27 mouse cellular contexts compared by ENCODE assay signal in the genomic region with DNA sequence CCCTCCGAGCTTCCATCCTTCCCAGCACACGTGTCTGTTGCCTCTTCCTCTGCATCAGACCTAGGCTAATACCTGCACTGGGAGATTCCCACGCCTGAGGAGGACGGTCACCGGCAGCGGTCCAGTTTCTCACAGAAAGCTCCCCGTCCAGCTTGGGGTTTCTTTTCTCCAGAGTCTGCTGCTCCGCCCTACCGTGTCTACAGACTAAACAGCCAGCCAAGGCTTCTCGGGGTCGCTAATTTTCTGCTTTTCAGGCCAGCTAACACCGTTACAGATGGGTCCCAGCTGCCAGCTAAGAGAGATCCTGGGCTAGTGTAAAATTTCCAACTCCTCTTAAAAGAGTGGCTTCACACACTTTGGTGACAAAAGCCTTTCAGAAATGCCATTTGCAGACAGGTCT. TPM values are rescaled to one million over a fixed set of nuclear protein-coding genes. Genes with fewer than 3 reads are reported as not detected.
DNase-seq lines count a peak whose midpoint lies in the region; ATAC-seq and TF ChIP-seq lines count a peak whose summit lies in the region.
"Had no signal": no experiment of that assay in that cellular context is flagged by ENCODE, and none has a peak within 500 bp of the region (broad histone marks: within the 10 kb centered on the region; RNA-seq: fewer than 3 reads in every experiment).

No protein-coding gene starts in this region.

- 32% methylated on average over 12 of the region's 12 CpGs for WGBS in lung, embryonic 14.5 days
- WGBS in embryonic facial prominence, embryonic 12.5 days, result 41% methylated on average over 12 of the region's 12 CpGs
- 48% methylated on average over 12 of the region's 12 CpGs for WGBS in limb, embryonic 15.5 days
- 70% methylated on average over 12 of the region's 12 CpGs for WGBS in thymus, adult 2 months

- peak; percentile 9 for DNase-seq in gastrocnemius, postnatal 14 days
- no peak for DNase-seq in gastrocnemius, adult 18-20 months (ENCODE audit: low spot score)
- DNase-seq in lung, embryonic 14.5 days, result peak; percentile 65
- no peak for DNase-seq in lung, postnatal 4 days
- DNase-seq in thymus, adult 2 months, result no peak
- DNase-seq: cerebellum, adult 8-10 months; kidney, adult 9 months; layer of hippocampus, adult 9-11 months; lung, postnatal 36 days; retina, postnatal 1 day; right cerebral cortex, postnatal 4 days; thymus, postnatal 25 days had no signal

- H3K9me3 ChIP-seq in lung, embryonic 14.5 days (ENCODE audit: low read depth, low read length), result no peaks in the 10 kb centered on the region
- no peaks in the 10 kb centered on the region for H3K9me3 ChIP-seq in embryonic facial prominence, embryonic 12.5 days
- H3K9me3 ChIP-seq in limb, embryonic 15.5 days, result no peaks in the 10 kb centered on the region
- H3K9me3 ChIP-seq: heart, embryonic 12.5 days; hindbrain, embryonic 13.5 days; liver, embryonic 15.5 days; midbrain, embryonic 10.5 days had no signal

- 0 out of 2 replicates have a peak overlapping the region, but pooled peaks have one; percentile 8 for H3K4me2 ChIP-seq in lung, embryonic 14.5 days
- 0 out of 2 replicates have a peak overlapping the region, but pooled peaks have one; percentile 22 for H3K4me2 ChIP-seq in embryonic facial prominence, embryonic 12.5 days (replicated peaks)
- H3K4me2 ChIP-seq in limb, embryonic 15.5 days, result no peak overlapping the region
- H3K4me2 ChIP-seq: heart, embryonic 12.5 days; hindbrain, embryonic 13.5 days; liver, embryonic 15.5 days had no signal

- H3K4me3 ChIP-seq in lung, embryonic 14.5 days (ENCODE audit: low read depth, low read length), result no peak overlapping the region
- no peak overlapping the region for H3K4me3 ChIP-seq in embryonic facial prominence, embryonic 12.5 days
- no peak overlapping the region for H3K4me3 ChIP-seq in limb, embryonic 15.5 days
- H3K4me3 ChIP-seq in thymus, adult 2 months (ENCODE audit: control insufficient read depth, insufficient read depth, low read length), result no peak overlapping the region
- H3K4me3 ChIP-seq: heart, embryonic 12.5 days; hindbrain, embryonic 13.5 days; left cerebral cortex, adult 2 months; liver, embryonic 15.5 days; midbrain, embryonic 10.5 days had no signal

- H3K27ac ChIP-seq in lung, embryonic 14.5 days (ENCODE audit: low read depth), result no peak overlapping the region
- H3K27ac ChIP-seq in embryonic facial prominence, embryonic 12.5 days, result no peak overlapping the region
- 0 out of 2 replicates have a peak overlapping the region, but pooled peaks have one; percentile 30 for H3K27ac ChIP-seq in limb, embryonic 15.5 days
- no peak overlapping the region for H3K27ac ChIP-seq in thymus, adult 2 months (ENCODE audit: control insufficient read depth, insufficient read depth, low read length)
- H3K27ac ChIP-seq: hindbrain, embryonic 13.5 days; left cerebral cortex, adult 2 months; liver, embryonic 15.5 days; midbrain, embryonic 10.5 days had no signal

- TF ChIP-seq CTCF in lung, embryonic 14.5 days (IDR thresholded peaks at IDR 0.05; ENCODE audit: low read depth), result no peak
- no peak for TF ChIP-seq CTCF in thymus, adult 2 months (IDR thresholded peaks at IDR 0.05; ENCODE audit: borderline replicate concordance, control insufficient read depth, extremely low read depth, insufficient read depth, low read length, poor library complexity)

- intact Hi-C loops in gastrocnemius, postnatal 14 days (cut with DNase I; ENCODE audit: low total_unique reads), result no loop called here

- H3K4me1 ChIP-seq in lung, embryonic 14.5 days (ENCODE audit: insufficient read depth), result 0 out of 2 replicates have a peak, but pooled peaks cover 2% of the 10 kb centered on the region
- peaks cover 6% of the 10 kb centered on the region; the same call in 1 of the 2 replicates for H3K4me1 ChIP-seq in embryonic facial prominence, embryonic 12.5 days
- H3K4me1 ChIP-seq in limb, embryonic 15.5 days, result peaks cover 3% of the 10 kb centered on the region; the same call in 1 of the 2 replicates
- H3K4me1 ChIP-seq in thymus, adult 2 months (replicated peaks; ENCODE audit: control insufficient read depth, insufficient read depth, low read length), result no peaks in the 10 kb centered on the region
- H3K4me1 ChIP-seq: heart, embryonic 12.5 days; liver, embryonic 15.5 days had no signal

- H3K9ac ChIP-seq in lung, embryonic 14.5 days, result no peak overlapping the region
- no peak overlapping the region for H3K9ac ChIP-seq in embryonic facial prominence, embryonic 12.5 days
- no peak overlapping the region for H3K9ac ChIP-seq in limb, embryonic 15.5 days
- H3K9ac ChIP-seq: heart, embryonic 12.5 days; hindbrain, embryonic 13.5 days; liver, embryonic 15.5 days had no signal

- no peak for TF ChIP-seq POLR2A in thymus, adult 2 months (IDR thresholded peaks at IDR 0.05; ENCODE audit: control insufficient read depth, extremely low read depth, insufficient read depth, low read length, poor library complexity)

- ATAC-seq in lung, embryonic 14.5 days (ENCODE audit: insufficient read depth), result peak; percentile 79
- no peak for ATAC-seq in embryonic facial prominence, embryonic 12.5 days (ENCODE audit: insufficient number of reproducible peaks, insufficient read depth, low FRiP score, low TSS enrichment)
- no peak for ATAC-seq in limb, embryonic 15.5 days (ENCODE audit: insufficient number of reproducible peaks, low FRiP score, low TSS enrichment, low read depth)
- ATAC-seq: forebrain, embryonic 14.5 days had no signal

- H3K27me3 ChIP-seq in lung, embryonic 14.5 days (ENCODE audit: insufficient read depth, low read length), result no peaks in the 10 kb centered on the region
- peaks cover 26% of the 10 kb centered on the region for H3K27me3 ChIP-seq in embryonic facial prominence, embryonic 12.5 days
- peaks cover 11% of the 10 kb centered on the region; the same call in 1 of the 2 replicates for H3K27me3 ChIP-seq in limb, embryonic 15.5 days
- no peaks in the 10 kb centered on the region for H3K27me3 ChIP-seq in thymus, adult 2 months (ENCODE audit: control insufficient read depth, insufficient read depth, low read length)
- H3K27me3 ChIP-seq: hindbrain, embryonic 13.5 days; liver, embryonic 15.5 days had no signal

- no peaks in the 10 kb centered on the region for H3K36me3 ChIP-seq in lung, embryonic 14.5 days (ENCODE audit: insufficient read depth)
- no peaks in the 10 kb centered on the region for H3K36me3 ChIP-seq in embryonic facial prominence, embryonic 12.5 days
- no peaks in the 10 kb centered on the region for H3K36me3 ChIP-seq in limb, embryonic 15.5 days
- no peaks in the 10 kb centered on the region for H3K36me3 ChIP-seq in thymus, adult 2 months (ENCODE audit: control insufficient read depth, insufficient read depth, low read length)
- H3K36me3 ChIP-seq: heart, embryonic 12.5 days; hindbrain, embryonic 13.5 days; liver, embryonic 15.5 days; midbrain, embryonic 10.5 days had no signal

RNA-seq across cellular contexts. Expression of gene Myf5, which starts 0.8 kb away (rescaled TPM):
- total RNA-seq in gastrocnemius, postnatal 14 days (2021), result 1 to 10 TPM; 4.2 to 4.9 TPM
- total RNA-seq in gastrocnemius, adult 18-20 months (2021), result 1 to 10 TPM; 1.1 to 2.6 TPM
- polyA plus RNA-seq in lung, embryonic 14.5 days (2014; fragmentation: Nextera tagmentation; extraction: Ambion mirVana), result 0.08 and 0.28 TPM in 2 replicates
- polyA plus RNA-seq in embryonic facial prominence, embryonic 12.5 days (2016; fragmentation: Nextera tagmentation; extraction: Ambion mirVana), result 7.3 and 9.1 TPM in 2 replicates
- 12.5 and 23.7 TPM in 2 replicates for polyA plus RNA-seq in limb, embryonic 15.5 days (2015; fragmentation: Nextera tagmentation; extraction: Ambion mirVana)
- not detected in 2 replicates for polyA plus RNA-seq in thymus, adult 2 months (2012; rRNA removed)
- total RNA-seq: adrenal gland, adult 18-20 months; granulocyte monocyte progenitor cell, adult 5-6 weeks; heart, postnatal 25 days; left cerebral cortex, adult 2 months; midbrain, postnatal 0 days had no signal
- polyA plus RNA-seq: cortical plate, adult 2 months; forebrain, embryonic 14.5 days; heart, embryonic 12.5 days; intestine, embryonic 14.5 days; midbrain, postnatal 0 days; testis, adult 2 months had no signal

RNA-seq across cellular contexts. Expression of gene Myf6, which starts 7.8 kb away (rescaled TPM):
- 100 to 1,000 TPM; 115 to 180 TPM for total RNA-seq in gastrocnemius, postnatal 14 days (2021)
- total RNA-seq in gastrocnemius, adult 18-20 months (2021), result 100 to 1,000 TPM in 1 of 2 experiments, 10 to 100 TPM in 1; 96.5 to 154 TPM
- polyA plus RNA-seq in lung, embryonic 14.5 days (2014; fragmentation: Nextera tagmentation; extraction: Ambion mirVana), result 0.14 and 0.24 TPM in 2 replicates
- 0.65 and 0.79 TPM in 2 replicates for polyA plus RNA-seq in embryonic facial prominence, embryonic 12.5 days (2016; fragmentation: Nextera tagmentation; extraction: Ambion mirVana)
- polyA plus RNA-seq in limb, embryonic 15.5 days (2015; fragmentation: Nextera tagmentation; extraction: Ambion mirVana), result 5.9 and 28.8 TPM in 2 replicates
- not detected in 2 replicates for polyA plus RNA-seq in thymus, adult 2 months (2012; rRNA removed)
- total RNA-seq: adrenal gland, adult 18-20 months; granulocyte monocyte progenitor cell, adult 5-6 weeks; heart, postnatal 25 days; left cerebral cortex, adult 2 months; midbrain, postnatal 0 days had no signal
- polyA plus RNA-seq: cortical plate, adult 2 months; forebrain, embryonic 14.5 days; hindbrain, embryonic 13.5 days; intestine, embryonic 14.5 days; midbrain, embryonic 10.5 days; midbrain, postnatal 0 days had no signal

Comparison
In these comparisons a context has a peak if more than half of its experiments do, and no peak if none do; other contexts are left out.
1. DNase-seq: peak in gastrocnemius, postnatal 14 days (single experiment) and lung, embryonic 14.5 days (single experiment); none in gastrocnemius, adult 18-20 months (single experiment), lung, postnatal 4 days (0 of 2) and thymus, adult 2 months (single experiment).